Mouse (Mus musculus): ENCODE measurements at regions not wholly inside any gene's neighbourhood (a gene's known extent, or its start where the extent isn't known, plus 50 kb on each side); places are given as distances from the start of the nearest gene placed in this dataset.

DNA sequence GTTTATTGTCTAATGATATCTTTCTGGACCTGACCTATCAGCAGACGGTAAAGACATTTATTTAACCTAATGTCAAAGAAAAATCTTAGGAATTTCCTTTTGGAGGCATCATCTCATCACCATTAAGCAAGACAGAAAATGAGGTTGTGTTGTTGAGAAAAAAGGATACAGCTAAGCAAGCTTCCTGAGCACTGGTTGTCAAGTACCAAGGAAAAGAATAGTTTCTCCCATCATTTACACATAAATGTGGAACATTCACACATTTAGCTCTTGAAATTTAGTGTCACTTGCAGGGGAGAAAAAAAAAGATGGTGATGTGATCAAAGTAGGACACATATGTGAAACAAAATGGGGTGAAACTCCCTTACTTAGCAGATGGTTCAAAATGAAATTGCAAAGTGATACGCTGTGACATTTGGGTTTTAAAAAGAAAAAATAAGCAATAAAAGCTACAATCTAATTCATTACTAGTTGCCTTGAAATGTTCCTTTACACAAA, 157.7 kb upstream of the 1700009N14Rik start:
- no peak overlapping the region for H3K4me3 ChIP-seq
- TF ChIP-seq CTCF (conservative IDR thresholded peaks at IDR 0.05) = no peak
- DNase-seq (ENCODE audit: low spot score in 2 of 2) = no peak
- no peak overlapping the region for H3K27ac ChIP-seq

DNA sequence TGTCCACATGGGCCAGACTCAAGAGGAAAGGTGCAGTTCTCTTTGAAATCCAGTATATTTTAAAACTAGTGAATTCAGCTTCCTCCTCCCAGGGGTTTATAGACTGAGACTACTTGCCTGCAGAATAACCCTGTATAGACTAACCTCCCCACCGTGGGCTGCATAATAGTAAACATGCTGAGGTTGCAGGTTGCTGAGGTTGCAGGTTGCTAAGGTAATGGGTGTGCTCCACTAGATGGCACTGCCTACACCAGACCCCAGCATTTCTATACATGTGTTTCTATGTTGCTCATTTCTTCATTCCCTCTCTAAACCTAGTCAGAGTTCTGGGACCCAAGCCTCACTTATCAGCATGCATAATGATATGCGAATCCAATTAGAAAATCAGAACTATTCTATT, 140.0 kb upstream of the 1700009N14Rik start:
- Histone ChIP-seq H3K4me3 (no peak overlapping the region), H3K27ac (no peak overlapping the region)
- no peak for DNase-seq (ENCODE audit: low spot score in 2 of 2)
- no peak for TF ChIP-seq CTCF (conservative IDR thresholded peaks at IDR 0.05)

DNA sequence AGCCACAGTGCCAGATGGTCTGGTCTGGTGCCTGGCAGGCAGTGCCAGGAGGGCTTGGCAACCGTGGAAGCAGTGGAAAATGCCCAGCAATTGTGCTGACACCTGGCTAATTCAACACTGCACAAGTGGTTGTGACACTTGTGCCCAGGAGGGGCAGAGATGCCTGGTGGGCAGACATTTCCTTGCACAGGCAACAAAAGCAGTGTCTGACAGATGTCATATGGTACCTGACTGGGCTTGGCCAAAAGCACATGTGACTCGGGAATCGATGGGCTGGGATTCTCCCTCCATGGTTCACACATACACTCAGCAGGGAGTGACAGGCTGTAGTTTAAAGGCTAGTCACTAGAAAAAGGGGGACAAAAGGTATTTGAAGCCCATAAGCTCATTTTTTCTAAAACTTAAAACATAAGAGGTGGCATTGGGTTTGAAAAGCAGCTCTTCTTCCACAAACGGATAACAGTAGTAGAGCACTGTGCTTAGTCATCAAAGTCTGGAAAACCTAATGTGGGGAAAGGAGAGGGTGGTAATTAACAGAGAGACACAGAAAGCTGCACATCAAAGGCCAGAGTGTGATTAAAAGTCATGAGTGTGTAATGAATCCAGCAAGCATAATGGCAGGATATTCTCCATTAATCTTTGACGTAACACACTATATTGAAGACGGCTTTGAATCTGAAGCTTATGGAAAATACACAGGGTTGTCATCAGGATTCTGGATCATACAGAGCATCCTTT, 105.5 kb upstream of the 1700009N14Rik start:
- H3K27ac ChIP-seq = no peak overlapping the region
- 0 out of 2 replicates have a peak, but pooled peaks have one; percentile 5 for TF ChIP-seq CTCF (conservative IDR thresholded peaks at IDR 0.05)
- peak; percentile 8 to 11 for DNase-seq (ENCODE audit: low spot score in 2 of 2)

GRCm38 (mm10) chr4:39345139-39345412, 105.0 kb upstream of the 1700009N14Rik start:
- Histone ChIP-seq H3K4me3 (no peak overlapping the region), H3K27ac (no peak overlapping the region)
- no peak for TF ChIP-seq CTCF (conservative IDR thresholded peaks at IDR 0.05)

More for the DNA sequence above, 105.5 kb upstream of the 1700009N14Rik start:
- no peak overlapping the region for H3K4me3 ChIP-seq

GRCm38 (mm10) chr4:39368159-39368558, 81.9 kb upstream of the 1700009N14Rik start:
- H3K27ac ChIP-seq = no peak overlapping the region
- peak in 1 of 2 experiments; percentile 9 for DNase-seq (ENCODE audit: low spot score in 2 of 2)
- no peak overlapping the region for H3K4me3 ChIP-seq
- TF ChIP-seq CTCF (conservative IDR thresholded peaks at IDR 0.05) = peak; percentile 73

More at GRCm38 (mm10) chr4:39345139-39345412, 105.0 kb upstream of the 1700009N14Rik start:
- no peak for DNase-seq (ENCODE audit: low spot score in 2 of 2)

GRCm38 (mm10) chr4:39380771-39381170, 69.3 kb upstream of the 1700009N14Rik start:
- no peak overlapping the region for H3K4me3 ChIP-seq
- no peak for TF ChIP-seq CTCF (conservative IDR thresholded peaks at IDR 0.05)
- H3K27ac ChIP-seq = no peak overlapping the region
- no peak for DNase-seq (ENCODE audit: low spot score in 2 of 2)

DNA sequence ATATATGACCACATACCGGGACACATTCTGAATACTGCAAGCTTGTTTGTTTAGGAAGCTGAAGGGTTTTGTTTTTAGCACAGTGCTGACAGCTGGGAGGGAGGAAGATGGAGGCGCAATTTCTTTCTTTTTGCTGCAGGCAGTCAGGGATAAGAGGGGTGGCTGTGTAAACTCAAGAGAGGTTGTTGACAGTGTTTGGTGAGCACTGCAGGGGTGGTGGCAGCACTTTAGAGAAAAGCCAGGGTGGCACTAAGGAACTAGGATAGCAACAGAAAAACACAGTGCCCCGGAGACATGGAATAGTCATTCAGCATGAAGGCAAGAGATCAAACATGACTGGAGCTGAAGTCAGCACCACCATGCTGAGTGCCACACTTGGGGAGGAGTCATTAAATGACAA, 51.9 kb upstream of the 1700009N14Rik start:
- Histone ChIP-seq H3K4me3 (no peak overlapping the region), H3K27ac (no peak overlapping the region)
- no peak for DNase-seq (ENCODE audit: low spot score in 2 of 2)
- no peak for TF ChIP-seq CTCF (conservative IDR thresholded peaks at IDR 0.05)
